Mouse (Mus musculus) frontal cortex, postnatal 25 days (tissue): ENCODE measurements around the gene Bri3.
A peak's percentile ranks its signal among the peaks of the same experiment; 100 is the strongest.

Source experiments
- DNase-seq, 2 experiments: peaks; one replicate each; pipeline ENCODE4 v3.0.0; 2022; ENCODE audit warnings: low spot score in 2 of 2

Bri3 gene

GRCm38 (mm10) chr5:144427861-144428260, 183.6 kb downstream of the Bri3 start:
- DNase-seq = no peak

GRCm38 (mm10) chr5:144431481-144431880, 187.2 kb downstream of the Bri3 start:
- DNase-seq = no peak

GRCm38 (mm10) chr5:144439286-144440040, 195.2 kb downstream of the Bri3 start:
- DNase-seq = no peak

GRCm38 (mm10) chr5:144441831-144442271, 197.6 kb downstream of the Bri3 start:
- no peak for DNase-seq

- peak in 1 of 2 experiments; percentile 9 for DNase-seq
Observed at GRCm38 (mm10) chr5:144446475-144447225, 202.4 kb downstream of the Bri3 start.

GRCm38 (mm10) chr5:144447226-144447616, 203.0 kb downstream of the Bri3 start:
- no peak for DNase-seq

GRCm38 (mm10) chr5:144447975-144448374, 203.7 kb downstream of the Bri3 start:
- no peak for DNase-seq

- no peak for DNase-seq
Observed at GRCm38 (mm10) chr5:144452776-144453455, 208.7 kb downstream of the Bri3 start.

- DNase-seq = no peak
Observed at GRCm38 (mm10) chr5:144457623-144458287, 213.5 kb downstream of the Bri3 start.

GRCm38 (mm10) chr5:144466987-144467386, 222.8 kb downstream of the Bri3 start:
- DNase-seq = no peak

- DNase-seq = no peak
Observed at GRCm38 (mm10) chr5:144473056-144473455, 228.8 kb downstream of the Bri3 start.

GRCm38 (mm10) chr5:144479677-144480171, 235.5 kb downstream of the Bri3 start:
- DNase-seq = no peak

- no peak for DNase-seq
Observed at GRCm38 (mm10) chr5:144483659-144484375, 239.6 kb downstream of the Bri3 start.

GRCm38 (mm10) chr5:144491308-144491707, 247.1 kb downstream of the Bri3 start:
- no peak for DNase-seq
